Mouse (Mus musculus): ENCODE results near the gene C130032M10Rik.

- no peak for TF ChIP-seq CTCF (IDR thresholded peaks at IDR 0.05; ENCODE audit: low read depth)
- no peak for TF ChIP-seq EP300 (optimal IDR thresholded peaks at IDR 0.05)
Measured at GRCm38 (mm10) chr9:114560771-114561670, 45.5 kb downstream of the C130032M10Rik start.

Measured in stomach, postnatal 0 days (tissue).